Mouse (Mus musculus): ENCODE data around the gene Pigw. TPM values are rescaled to one million over a fixed set of nuclear protein-coding genes. Genes with fewer than 3 reads are reported as not detected.

Pigw gene
- polyA plus RNA-seq, 1 experiment from 2014 or later, result 3.7 TPM

Small RNAs within 50 kb of the gene (microRNA-seq; reads per million reads assigned to microRNA genes)
- not detected for gene Gm23564 (ENCODE audit: insufficient number of aligned reads)

Other genes with a start within 250 kb of the Pigw start
- 12.3 and 13.7 TPM in 2 replicates for gene Mrm1, start 60.8 kb downstream of the Pigw start, polyA plus RNA-seq (2014; fragmentation: Nextera tagmentation; extraction: Ambion mirVana)
- gene Dhrs11, start 51.3 kb downstream of the Pigw start, polyA plus RNA-seq (2014; fragmentation: Nextera tagmentation; extraction: Ambion mirVana), result 12.6 TPM in 2 replicates
- gene Ggnbp2, start 9.5 kb downstream of the Pigw start, polyA plus RNA-seq (2014; fragmentation: Nextera tagmentation; extraction: Ambion mirVana), result 68.3 and 68.7 TPM in 2 replicates
- gene Myo19, start 137 bp downstream of the Pigw start, polyA plus RNA-seq (2014; fragmentation: Nextera tagmentation; extraction: Ambion mirVana), result 11.8 and 13.6 TPM in 2 replicates
- 70.0 and 78.2 TPM in 2 replicates for gene Znhit3, start 36.1 kb upstream of the Pigw start, polyA plus RNA-seq (2014; fragmentation: Nextera tagmentation; extraction: Ambion mirVana)
- 1.3 and 1.4 TPM in 2 replicates for gene Car4, start 77.5 kb upstream of the Pigw start, polyA plus RNA-seq (2014; fragmentation: Nextera tagmentation; extraction: Ambion mirVana)